Mouse (Mus musculus) forebrain, embryonic 12.5 days (tissue): Measurements from ENCODE around the gene B430306N03Rik. TPM values are rescaled to one million over a fixed set of nuclear protein-coding genes. Genes with fewer than 3 reads are reported as not detected.

Source experiments
- ATAC-seq: fragments of 200-750 bp; cut with Nextera tagmentation; 2 replicates; pipeline ENCODE4 v1.8.0; 2017; ENCODE audit warnings: moderate TSS enrichment; ENCODE audit not compliant: low FRiP score
- H3K27ac ChIP-seq: fragments of 300-500 bp; sonication (generic); 2 replicates; pipeline ENCODE4 v1.5.1; 2016; ENCODE audit warnings: mild to moderate bottlenecking
- H3K27me3 ChIP-seq: fragments of 300-500 bp; sonication (generic); 2 replicates; pipeline ENCODE4 v1.6.1; 2016; ENCODE audit warnings: mild to moderate bottlenecking
- H3K36me3 ChIP-seq: fragments of 300-500 bp; sonication (generic); replicated peaks from 2 replicates; pipeline ENCODE4 v1.6.1; 2016; ENCODE audit warnings: mild to moderate bottlenecking
- H3K4me1 ChIP-seq: fragments of 300-500 bp; sonication (generic); 2 replicates; pipeline ENCODE4 v1.6.1; 2016
- H3K4me2 ChIP-seq: fragments of 300-500 bp; sonication (generic); 2 replicates; pipeline ENCODE4 v1.6.1; 2016; ENCODE audit warnings: mild to moderate bottlenecking, moderate library complexity
- H3K4me3 ChIP-seq: fragments of 300-500 bp; sonication (generic); replicated peaks from 2 replicates; pipeline ENCODE4 v1.5.1; 2016; ENCODE audit warnings: mild to moderate bottlenecking
- H3K9ac ChIP-seq: fragments of 300-500 bp; sonication (generic); 2 replicates; pipeline ENCODE4 v1.6.1; 2016; ENCODE audit warnings: mild to moderate bottlenecking
- H3K9me3 ChIP-seq: fragments of 300-500 bp; sonication (generic); 2 replicates; pipeline ENCODE4 v1.6.1; 2016
- WGBS: fragments of 180-500 bp; shearing (Covaris S2); methylation state at CpG from one replicate; pipeline ENCODE4 v1.1.7; 2016; 5-methylcytosine and 5-hydroxymethylcytosine counted together
- polyA plus RNA-seq: library from polyadenylated mRNA; unstranded; fragments of >200 nt; fragmentation: Nextera tagmentation; extraction: Ambion mirVana; gene quantifications from 2 replicates; pipeline ENCODE4 v1.2.1, GENCODE M21; 2016

The B430306N03Rik gene
- polyA plus RNA-seq, 1 experiment from 2014 or later: not detected

- Histone ChIP-seq H3K27me3 (no peaks in the 10 kb centered on the region), H3K4me2 (no peak overlapping the region), H3K4me1 (no peaks in the 10 kb centered on the region), H3K9me3 (0 out of 2 replicates have a peak, but pooled peaks cover 3% of the 10 kb centered on the region), H3K9ac (no peak overlapping the region), H3K4me3 (no peak overlapping the region), H3K36me3 (no peaks in the 10 kb centered on the region), H3K27ac (no peak overlapping the region)
- no peak for ATAC-seq
Observed at GRCm38 (mm10) chr17:48371621-48372020, 55.7 kb downstream of the B430306N03Rik start.

GRCm38 (mm10) chr17:48372987-48373386 is 57.0 kb downstream of the B430306N03Rik start:
- H3K9me3 ChIP-seq: 0 out of 2 replicates have a peak, but pooled peaks cover 3% of the 10 kb centered on the region
- no peak overlapping the region for H3K4me3 ChIP-seq
- H3K9ac ChIP-seq: no peak overlapping the region
- no peak for ATAC-seq
- no peaks in the 10 kb centered on the region for H3K27me3 ChIP-seq
- no peak overlapping the region for H3K4me2 ChIP-seq
- no peaks in the 10 kb centered on the region for H3K36me3 ChIP-seq
- H3K27ac ChIP-seq: no peak overlapping the region
- 82% methylated on average over 8 of the region's 8 CpGs for WGBS
- H3K4me1 ChIP-seq: no peaks in the 10 kb centered on the region

- 95% methylated on average over 1 of the region's 1 CpGs for WGBS
- Histone ChIP-seq H3K27ac (no peak overlapping the region), H3K36me3 (no peaks in the 10 kb centered on the region), H3K4me1 (no peaks in the 10 kb centered on the region), H3K4me2 (no peak overlapping the region), H3K9ac (no peak overlapping the region), H3K27me3 (no peaks in the 10 kb centered on the region), H3K9me3 (0 out of 2 replicates have a peak, but pooled peaks cover 3% of the 10 kb centered on the region), H3K4me3 (no peak overlapping the region)
- ATAC-seq: no peak
Observed at GRCm38 (mm10) chr17:48376102-48376501, 60.2 kb downstream of the B430306N03Rik start.

Other genes starting within 250 kb of the B430306N03Rik start
- not detected in 2 replicates for gene 1700067P10Rik, start 226.8 kb upstream of the B430306N03Rik start, polyA plus RNA-seq
- gene 9830107B12Rik, start 169.9 kb upstream of the B430306N03Rik start, polyA plus RNA-seq: not detected in 2 replicates
- gene A530064D06Rik, start 148.9 kb upstream of the B430306N03Rik start, polyA plus RNA-seq: not detected in 2 replicates
- gene Trem1, start 83.4 kb upstream of the B430306N03Rik start, polyA plus RNA-seq: 0.09 TPM in 1 of 2 replicates, not detected in the other
- gene Trem3, start 68.4 kb upstream of the B430306N03Rik start, polyA plus RNA-seq: not detected in 2 replicates
- 0.26 and 0.41 TPM in 2 replicates for gene Treml4, start 51.8 kb upstream of the B430306N03Rik start, polyA plus RNA-seq
- gene Treml2, start 16.6 kb upstream of the B430306N03Rik start, polyA plus RNA-seq: 0.11 and 0.23 TPM in 2 replicates
- 2.4 TPM in 2 replicates for gene Trem2, start 30.3 kb downstream of the B430306N03Rik start, polyA plus RNA-seq
- gene Treml1, start 43.8 kb downstream of the B430306N03Rik start, polyA plus RNA-seq: 0.97 and 1.2 TPM in 2 replicates
- gene Nfya, start 93.8 kb downstream of the B430306N03Rik start, polyA plus RNA-seq: 20.7 and 23.4 TPM in 2 replicates
- gene Oard1, start 93.9 kb downstream of the B430306N03Rik start, polyA plus RNA-seq: 82.8 and 87.4 TPM in 2 replicates
- gene Apobec2, start 116.8 kb downstream of the B430306N03Rik start, polyA plus RNA-seq: 0.65 and 0.82 TPM in 2 replicates
- 1.2 and 1.5 TPM in 2 replicates for gene Tspo2, start 135.4 kb downstream of the B430306N03Rik start, polyA plus RNA-seq
- 0.10 and 0.18 TPM in 2 replicates for gene Unc5cl, start 138.8 kb downstream of the B430306N03Rik start, polyA plus RNA-seq